Mouse (Mus musculus) left cerebral cortex, postnatal 4 days (tissue): Measurements from ENCODE around the gene Jmjd7. TPM values are rescaled to one million over a fixed set of nuclear protein-coding genes. Genes with fewer than 3 reads are reported as not detected.

Experiments used
- DNase-seq: peaks from one replicate; pipeline ENCODE4 v3.0.0-alpha.2; 2022
- intact Hi-C: fragments of 180-260 bp; cut with DNase I; formaldehyde crosslinking; loops from one replicate; pipeline ENCODE4 v1.15.1; 2025
- total RNA-seq, 2 experiments: library from RNA; stranded (reverse); gene quantifications; 2 replicates each; pipeline ENCODE4 v1.2.3; 2021

Jmjd7 gene
- 10 to 100 TPM; 10.2 to 11.1 TPM for total RNA-seq

- intact Hi-C loops = no loop called here
- peak; percentile 92 for DNase-seq
These were observed at the start of gene Jmjd7, which contains the start of gene Gm28042 for GRCm38 (mm10) chr2:120026984-120027949. Gene Jmjd7, plus strand, starts transcription at chr2:120027483. Gene Gm28042, plus strand, starts transcription at chr2:120027493.

- no peak for DNase-seq
- intact Hi-C loops = no loop called here
These were observed 46.8 kb upstream of the Jmjd7 start for GRCm38 (mm10) chr2:119980343-119980986.

GRCm38 (mm10) chr2:119981631-119982030 lies 45.7 kb upstream of the Jmjd7 start:
- DNase-seq = no peak
- intact Hi-C loops = no loop called here

- intact Hi-C loops = no loop called here
- DNase-seq = no peak
These were observed 41.4 kb upstream of the Jmjd7 start for GRCm38 (mm10) chr2:119985871-119986270.

- no peak for DNase-seq
- intact Hi-C loops = no loop called here
These were observed 40.9 kb upstream of the Jmjd7 start for GRCm38 (mm10) chr2:119986369-119986768.

GRCm38 (mm10) chr2:119987441-119987840 lies 39.8 kb upstream of the Jmjd7 start:
- intact Hi-C loops = no loop called here
- DNase-seq = no peak

- intact Hi-C loops = no loop called here
- no peak for DNase-seq
These were observed 38.3 kb upstream of the Jmjd7 start for GRCm38 (mm10) chr2:119988952-119989351.

GRCm38 (mm10) chr2:119990881-119991280 lies 36.4 kb upstream of the Jmjd7 start:
- no peak for DNase-seq
- intact Hi-C loops = no loop called here

GRCm38 (mm10) chr2:119992349-119992748 lies 34.9 kb upstream of the Jmjd7 start:
- intact Hi-C loops = no loop called here

GRCm38 (mm10) chr2:119993515-119993914 lies 33.8 kb upstream of the Jmjd7 start:
- intact Hi-C loops = no loop called here

More at GRCm38 (mm10) chr2:119992349-119992748, 34.9 kb upstream of the Jmjd7 start:
- no peak for DNase-seq

GRCm38 (mm10) chr2:119994839-119995238 lies 32.4 kb upstream of the Jmjd7 start:
- no peak for DNase-seq
- intact Hi-C loops = no loop called here

More at GRCm38 (mm10) chr2:119993515-119993914, 33.8 kb upstream of the Jmjd7 start:
- DNase-seq = no peak

GRCm38 (mm10) chr2:119995391-119996281 lies 31.6 kb upstream of the Jmjd7 start:
- no peak for DNase-seq
- intact Hi-C loops = no loop called here

GRCm38 (mm10) chr2:119997354-119997753 lies 29.9 kb upstream of the Jmjd7 start:
- no peak for DNase-seq
- intact Hi-C loops = no loop called here

GRCm38 (mm10) chr2:119999731-120000130 lies 27.6 kb upstream of the Jmjd7 start:
- DNase-seq = no peak
- intact Hi-C loops = no loop called here

- intact Hi-C loops = no loop called here
- DNase-seq = no peak
These were observed 26.2 kb upstream of the Jmjd7 start for GRCm38 (mm10) chr2:120000882-120001584.

GRCm38 (mm10) chr2:120001956-120002355 lies 25.3 kb upstream of the Jmjd7 start:
- DNase-seq = no peak
- intact Hi-C loops = no loop called here

- intact Hi-C loops = no loop called here
- no peak for DNase-seq
These were observed 23.3 kb upstream of the Jmjd7 start for GRCm38 (mm10) chr2:120003970-120004369.

- intact Hi-C loops = loop anchor here (5.0 kb wide), 1 partner anchor 34 kb away; the partner anchor contains the start of gene Mapkbp1
- no peak for DNase-seq
These were observed 20.6 kb upstream of the Jmjd7 start for GRCm38 (mm10) chr2:120006696-120007095.

GRCm38 (mm10) chr2:120007680-120008210 lies 19.5 kb upstream of the Jmjd7 start:
- DNase-seq = no peak
- intact Hi-C loops = loop anchor here (5.0 kb wide), 1 partner anchor 35 kb away; the partner anchor contains the start of gene Mapkbp1
